Mouse (Mus musculus): Measurements from ENCODE around the gene Sbf2. TPM values are rescaled to one million over a fixed set of nuclear protein-coding genes. Genes with fewer than 3 reads are reported as not detected.

The Sbf2 gene
- total and polyA plus RNA-seq, 2 experiments, result 7.2 to 19.6 TPM

DNA sequence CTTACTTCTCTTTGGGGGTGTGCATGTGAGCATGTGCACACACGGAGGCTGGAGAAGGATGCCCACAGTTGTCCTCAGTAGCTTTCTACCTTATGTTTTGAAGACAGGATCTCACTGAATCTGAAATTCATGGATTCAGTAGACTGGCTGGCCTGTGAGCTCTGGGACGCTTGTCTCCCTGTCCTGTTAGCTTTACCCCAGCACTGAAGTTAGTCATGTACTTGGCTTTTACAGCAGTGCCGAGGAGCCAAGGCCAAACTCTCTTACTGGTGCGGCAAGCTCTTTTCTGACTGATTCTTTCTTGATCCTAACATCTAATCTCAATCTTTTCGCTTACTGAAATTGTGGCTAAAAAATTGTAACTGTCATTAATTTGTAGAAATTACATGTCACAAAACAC, 151.3 kb downstream of the Sbf2 start:
- Histone ChIP-seq H3K79me2 (ENCODE audit: control insufficient read depth, insufficient read depth, low read length) (no peaks in the 10 kb centered on the region), H3K4me3 (ENCODE audit: insufficient read depth, low read depth, low read length) (no peak overlapping the region), H3K27me3 (ENCODE audit: control insufficient read depth, insufficient read depth, low read length) (no peaks in the 10 kb centered on the region), H3K27ac (replicated peaks; ENCODE audit: insufficient read depth, low read depth, low read length) (no peak overlapping the region), H3K36me3 (ENCODE audit: control insufficient read depth, insufficient read depth, low read length) (peaks cover 1% of the 10 kb centered on the region; the same call in 1 of the 2 replicates), H3K4me1 (ENCODE audit: control insufficient read depth, insufficient read depth, low read length) (no peaks in the 10 kb centered on the region), H3K9ac (ENCODE audit: low read depth, low read length) (no peak overlapping the region)
- no peak for DNase-seq (ENCODE audit: extremely low read depth, low read depth, low spot score)
- WGBS, result 92% methylated on average over 5 of the region's 5 CpGs
- TF ChIP-seq CTCF (IDR thresholded peaks at IDR 0.05; ENCODE audit: low read depth, low read length) (no peak), POLR2A (IDR thresholded peaks at IDR 0.05; ENCODE audit: extremely low read depth, insufficient read depth, low read length) (no peak)

GRCm38 (mm10) chr7:110432301-110432700, 182.4 kb downstream of the Sbf2 start:
- Histone ChIP-seq H3K27me3 (ENCODE audit: control insufficient read depth, insufficient read depth, low read length) (no peaks in the 10 kb centered on the region), H3K27ac (replicated peaks; ENCODE audit: insufficient read depth, low read depth, low read length) (no peak overlapping the region), H3K9ac (ENCODE audit: low read depth, low read length) (no peak overlapping the region), H3K36me3 (ENCODE audit: control insufficient read depth, insufficient read depth, low read length) (peaks cover 7% of the 10 kb centered on the region), H3K79me2 (ENCODE audit: control insufficient read depth, insufficient read depth, low read length) (no peaks in the 10 kb centered on the region), H3K4me1 (ENCODE audit: control insufficient read depth, insufficient read depth, low read length) (no peaks in the 10 kb centered on the region), H3K4me3 (ENCODE audit: insufficient read depth, low read depth, low read length) (no peak overlapping the region)
- TF ChIP-seq CTCF (IDR thresholded peaks at IDR 0.05; ENCODE audit: low read depth, low read length) (peak; percentile 30), POLR2A (IDR thresholded peaks at IDR 0.05; ENCODE audit: extremely low read depth, insufficient read depth, low read length) (no peak)
- DNase-seq (ENCODE audit: extremely low read depth, low read depth, low spot score), result peak; percentile 39
- WGBS, result 21% methylated on average over 4 of the region's 4 CpGs

DNA sequence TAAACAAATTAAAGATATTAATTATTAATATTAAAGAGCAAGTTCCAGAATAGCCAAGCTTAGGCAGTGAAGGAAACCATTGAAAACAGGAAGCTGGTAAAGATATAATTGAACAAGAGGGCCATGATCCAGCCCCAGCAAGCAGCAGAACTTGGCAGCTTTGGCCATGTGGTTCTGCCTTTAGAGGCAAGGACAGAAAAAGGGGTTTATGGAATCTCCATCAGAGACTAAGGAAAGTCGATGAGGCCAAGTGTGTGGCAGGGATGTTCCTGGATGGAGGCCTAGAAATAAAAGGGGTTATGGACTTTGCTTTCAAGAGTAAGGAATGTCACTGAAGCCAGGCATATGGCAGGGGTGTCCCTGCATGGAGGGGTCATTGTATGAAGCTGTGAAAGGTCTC, 198.4 kb downstream of the Sbf2 start:
- TF ChIP-seq POLR2A (IDR thresholded peaks at IDR 0.05; ENCODE audit: extremely low read depth, insufficient read depth, low read length), result no peak
- TF ChIP-seq CTCF (IDR thresholded peaks at IDR 0.05; ENCODE audit: low read depth, low read length), result no peak
- no peak overlapping the region for H3K9ac ChIP-seq (ENCODE audit: low read depth, low read length)
- WGBS, result 93% methylated on average over 1 of the region's 1 CpGs

DNA sequence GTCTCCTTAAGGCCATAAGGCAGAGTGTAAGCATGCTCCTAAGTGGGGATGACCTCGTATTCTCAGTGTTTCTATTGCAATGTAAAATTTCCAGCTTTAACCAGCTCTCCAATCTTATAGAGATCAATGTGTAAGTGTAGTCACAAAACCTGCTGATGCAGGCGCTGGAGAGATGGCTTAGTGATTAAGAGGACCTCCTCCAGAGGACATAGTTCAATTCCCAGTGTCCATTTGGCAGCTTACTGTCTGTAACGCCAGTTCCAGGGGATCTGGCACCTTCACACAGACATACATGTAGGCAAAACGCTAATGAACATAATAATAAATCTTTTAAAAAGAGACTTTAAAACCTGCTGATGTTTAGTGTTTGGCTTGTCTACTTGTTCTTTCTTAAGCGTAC, 200.4 kb downstream of the Sbf2 start:
- Histone ChIP-seq H3K27ac (replicated peaks; ENCODE audit: insufficient read depth, low read depth, low read length) (no peak overlapping the region), H3K9ac (ENCODE audit: low read depth, low read length) (no peak overlapping the region), H3K79me2 (ENCODE audit: control insufficient read depth, insufficient read depth, low read length) (no peaks in the 10 kb centered on the region), H3K36me3 (ENCODE audit: control insufficient read depth, insufficient read depth, low read length) (peaks cover 9% of the 10 kb centered on the region), H3K4me3 (ENCODE audit: insufficient read depth, low read depth, low read length) (no peak overlapping the region), H3K27me3 (ENCODE audit: control insufficient read depth, insufficient read depth, low read length) (no peaks in the 10 kb centered on the region), H3K4me1 (ENCODE audit: control insufficient read depth, insufficient read depth, low read length) (no peaks in the 10 kb centered on the region)
- DNase-seq (ENCODE audit: extremely low read depth, low read depth, low spot score), result no peak
- WGBS, result 84% methylated on average over 5 of the region's 5 CpGs
- TF ChIP-seq CTCF (IDR thresholded peaks at IDR 0.05; ENCODE audit: low read depth, low read length) (no peak), POLR2A (IDR thresholded peaks at IDR 0.05; ENCODE audit: extremely low read depth, insufficient read depth, low read length) (no peak)

More for the DNA sequence above, 198.4 kb downstream of the Sbf2 start:
- no peak for DNase-seq (ENCODE audit: extremely low read depth, low read depth, low spot score)
- no peak overlapping the region for H3K4me3 ChIP-seq (ENCODE audit: insufficient read depth, low read depth, low read length)
- no peak overlapping the region for H3K27ac ChIP-seq (replicated peaks; ENCODE audit: insufficient read depth, low read depth, low read length)
- no peaks in the 10 kb centered on the region for H3K27me3 ChIP-seq (ENCODE audit: control insufficient read depth, insufficient read depth, low read length)
- H3K36me3 ChIP-seq (ENCODE audit: control insufficient read depth, insufficient read depth, low read length), result peaks cover 9% of the 10 kb centered on the region
- no peaks in the 10 kb centered on the region for H3K4me1 ChIP-seq (ENCODE audit: control insufficient read depth, insufficient read depth, low read length)
- H3K79me2 ChIP-seq (ENCODE audit: control insufficient read depth, insufficient read depth, low read length), result no peaks in the 10 kb centered on the region

DNA sequence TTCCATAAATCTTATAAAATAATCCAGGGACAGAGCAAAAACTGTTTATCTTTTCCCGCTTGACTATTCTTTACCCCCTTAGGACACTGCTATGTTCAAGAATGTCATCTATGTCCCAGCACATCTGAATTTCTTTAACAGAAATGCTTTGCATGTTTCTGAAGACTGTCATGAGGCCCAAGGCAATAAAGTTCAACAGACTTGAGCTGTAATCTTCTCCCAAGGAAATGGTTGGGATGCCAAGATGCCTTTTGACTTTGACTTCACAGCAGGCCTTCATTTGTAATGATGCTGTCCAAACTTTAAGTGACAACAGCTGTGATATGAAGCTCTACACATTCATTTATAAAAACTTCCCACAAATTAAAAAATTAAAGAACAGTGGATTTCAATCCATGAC, 212.6 kb downstream of the Sbf2 start:
- Histone ChIP-seq H3K9ac (ENCODE audit: low read depth, low read length) (no peak overlapping the region), H3K79me2 (ENCODE audit: control insufficient read depth, insufficient read depth, low read length) (no peaks in the 10 kb centered on the region), H3K27me3 (ENCODE audit: control insufficient read depth, insufficient read depth, low read length) (no peaks in the 10 kb centered on the region), H3K4me3 (ENCODE audit: insufficient read depth, low read depth, low read length) (no peak overlapping the region), H3K4me1 (ENCODE audit: control insufficient read depth, insufficient read depth, low read length) (no peaks in the 10 kb centered on the region), H3K36me3 (ENCODE audit: control insufficient read depth, insufficient read depth, low read length) (peaks cover 7% of the 10 kb centered on the region), H3K27ac (replicated peaks; ENCODE audit: insufficient read depth, low read depth, low read length) (no peak overlapping the region)
- WGBS, result 88% methylated on average over 1 of the region's 1 CpGs
- peak; percentile 56 for DNase-seq (ENCODE audit: extremely low read depth, low read depth, low spot score)
- TF ChIP-seq CTCF (IDR thresholded peaks at IDR 0.05; ENCODE audit: low read depth, low read length), result no peak
- no peak for TF ChIP-seq POLR2A (IDR thresholded peaks at IDR 0.05; ENCODE audit: extremely low read depth, insufficient read depth, low read length)

DNA sequence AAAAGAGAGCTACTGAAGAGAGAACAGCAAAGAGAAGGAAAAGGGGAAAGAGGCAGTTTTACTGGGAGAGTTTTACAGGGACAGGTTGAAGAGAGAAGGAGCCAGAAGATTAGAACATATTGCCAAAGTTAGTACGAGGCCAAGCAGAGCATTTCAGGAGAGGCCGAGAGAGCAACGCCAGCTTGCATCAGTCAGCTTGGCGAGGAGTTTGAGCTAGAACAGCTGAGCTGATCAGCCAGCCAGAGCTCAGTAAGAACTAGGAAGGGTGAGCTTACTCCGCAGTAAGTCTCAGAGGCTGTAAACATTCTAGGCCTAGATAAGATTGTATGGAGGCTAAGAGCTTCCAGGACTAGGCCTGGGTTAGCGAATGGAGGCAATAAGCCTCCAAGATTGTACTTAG, 222.1 kb downstream of the Sbf2 start:
- no peak overlapping the region for H3K4me3 ChIP-seq (ENCODE audit: insufficient read depth, low read depth, low read length)
- H3K9ac ChIP-seq (ENCODE audit: low read depth, low read length), result no peak overlapping the region
- H3K27ac ChIP-seq (replicated peaks; ENCODE audit: insufficient read depth, low read depth, low read length), result no peak overlapping the region
- H3K79me2 ChIP-seq (ENCODE audit: control insufficient read depth, insufficient read depth, low read length), result no peaks in the 10 kb centered on the region
- TF ChIP-seq CTCF (IDR thresholded peaks at IDR 0.05; ENCODE audit: low read depth, low read length) (no peak), POLR2A (IDR thresholded peaks at IDR 0.05; ENCODE audit: extremely low read depth, insufficient read depth, low read length) (no peak)
- H3K36me3 ChIP-seq (ENCODE audit: control insufficient read depth, insufficient read depth, low read length), result no peaks in the 10 kb centered on the region
- no peak for DNase-seq (ENCODE audit: extremely low read depth, low read depth, low spot score)
- 91% methylated on average over 6 of the region's 6 CpGs for WGBS
- no peaks in the 10 kb centered on the region for H3K27me3 ChIP-seq (ENCODE audit: control insufficient read depth, insufficient read depth, low read length)
- no peaks in the 10 kb centered on the region for H3K4me1 ChIP-seq (ENCODE audit: control insufficient read depth, insufficient read depth, low read length)

Data from liver, adult 2 months (tissue).